Mouse (Mus musculus): ENCODE measurements around the gene Bmp3.

Bmp3 gene

GRCm38 (mm10) chr5:98902339-98902738, 48.1 kb downstream of the Bmp3 start:
- no peak for DNase-seq (ENCODE audit: low spot score in 2 of 2)

- DNase-seq (ENCODE audit: low spot score in 2 of 2) = no peak
Observed at GRCm38 (mm10) chr5:98918716-98919115, 64.5 kb downstream of the Bmp3 start.

GRCm38 (mm10) chr5:98921608-98922007, 67.4 kb downstream of the Bmp3 start:
- DNase-seq (ENCODE audit: low spot score in 2 of 2) = no peak

GRCm38 (mm10) chr5:98922921-98923320, 68.7 kb downstream of the Bmp3 start:
- no peak for DNase-seq (ENCODE audit: low spot score in 2 of 2)

Data from cerebellum, postnatal 4 days (tissue).